Mouse (Mus musculus) large intestine, adult 2 months (tissue): ENCODE measurements around the gene Hoxb9. TPM values are rescaled to one million over a fixed set of nuclear protein-coding genes. Genes with fewer than 3 reads are reported as not detected.

Experiments used
- DNase-seq: peaks from one replicate; pipeline ENCODE4 v3.0.0-alpha.2; 2012; ENCODE audit warnings: low read depth, low spot score
- WGBS: fragments of 180-500 bp; shearing (Covaris S2); methylation state at CpG from one replicate; pipeline ENCODE4 v1.1.7; 2018; 5-methylcytosine and 5-hydroxymethylcytosine counted together
- polyA plus RNA-seq: library from polyadenylated mRNA; depleted of rRNA; stranded (reverse); fragments of >200 nt; gene quantifications from 2 replicates; pipeline ENCODE4 v1.2.3, GENCODE M21; 2012; rRNA removed

Hoxb9 gene
- polyA plus RNA-seq: 0.25 and 16.0 TPM in 2 replicates

DNA sequence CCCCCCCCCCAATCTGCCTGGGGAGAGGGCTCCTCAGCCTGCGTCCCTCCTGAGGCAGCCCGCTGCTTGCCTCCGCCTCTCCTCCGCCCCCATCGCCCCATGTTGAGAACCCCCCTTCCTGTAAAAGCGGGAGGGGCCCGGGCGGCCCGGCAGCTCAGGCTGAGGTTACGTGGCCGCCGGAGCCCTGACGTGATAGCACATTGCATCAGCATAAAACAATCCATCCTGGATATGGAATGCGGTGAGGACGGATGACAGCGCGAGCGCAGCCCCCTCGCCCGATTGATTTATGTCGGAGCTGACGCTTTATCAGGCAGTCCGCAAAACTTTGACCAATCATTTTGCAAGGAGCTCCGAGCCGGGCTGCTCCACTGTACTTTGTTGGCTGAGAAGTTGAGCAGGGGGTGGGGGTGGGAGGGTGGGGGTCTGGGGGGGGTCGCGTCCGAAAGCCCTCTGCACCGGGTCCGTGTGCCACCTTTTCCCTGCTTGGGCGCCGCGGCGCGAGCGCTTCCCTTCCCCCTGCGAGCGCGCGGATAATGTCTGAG, at the start of gene Hoxb9:
Gene Hoxb9 (plus strand): TSS at position 462 of the 545 bp plus-strand sequence.
- DNase-seq: no peak
- 1% methylated on average over 40 of the region's 40 CpGs for WGBS

DNA sequence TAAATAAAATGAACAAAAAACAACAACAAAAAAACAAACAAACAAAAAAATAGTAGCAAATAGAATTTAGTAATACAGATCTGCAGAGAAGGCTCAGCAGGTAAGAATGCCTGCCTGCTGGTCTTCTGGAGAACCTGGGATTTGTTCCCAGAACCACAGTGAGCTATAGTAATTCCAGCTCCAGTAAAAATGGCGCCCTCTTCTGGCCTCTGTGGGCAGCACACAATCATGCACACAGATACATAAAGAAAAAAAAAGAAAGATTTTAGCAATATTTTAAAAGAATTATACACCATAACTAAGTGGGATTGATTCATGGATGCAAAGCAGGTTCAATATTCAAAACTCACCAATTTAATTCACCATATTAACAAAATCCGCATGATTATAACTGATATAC, 47.4 kb upstream of the Hoxb9 start:
- WGBS: 50% methylated on average over 2 of the region's 2 CpGs
- DNase-seq: no peak

DNA sequence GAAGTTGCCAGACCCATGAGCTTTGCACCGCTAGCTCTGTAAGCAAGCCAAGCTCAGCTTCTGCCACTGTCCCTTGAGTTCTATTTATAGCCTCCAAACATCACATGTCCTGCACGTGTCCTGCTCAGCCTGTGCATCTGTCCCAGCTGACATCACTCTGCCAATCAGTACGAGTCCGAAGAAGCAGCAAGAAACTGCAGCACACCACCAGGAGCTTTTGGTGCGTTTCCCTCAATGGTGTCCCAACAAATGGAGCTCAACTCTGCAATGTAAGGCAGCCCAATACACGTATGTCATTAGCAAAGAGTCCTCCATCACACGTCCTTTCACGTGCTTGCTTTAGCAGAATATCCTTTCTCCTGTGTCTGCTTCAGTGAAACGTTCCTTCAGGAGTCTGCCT, 43.6 kb upstream of the Hoxb9 start:
- DNase-seq: no peak
- WGBS: 75% methylated on average over 9 of the region's 9 CpGs

DNA sequence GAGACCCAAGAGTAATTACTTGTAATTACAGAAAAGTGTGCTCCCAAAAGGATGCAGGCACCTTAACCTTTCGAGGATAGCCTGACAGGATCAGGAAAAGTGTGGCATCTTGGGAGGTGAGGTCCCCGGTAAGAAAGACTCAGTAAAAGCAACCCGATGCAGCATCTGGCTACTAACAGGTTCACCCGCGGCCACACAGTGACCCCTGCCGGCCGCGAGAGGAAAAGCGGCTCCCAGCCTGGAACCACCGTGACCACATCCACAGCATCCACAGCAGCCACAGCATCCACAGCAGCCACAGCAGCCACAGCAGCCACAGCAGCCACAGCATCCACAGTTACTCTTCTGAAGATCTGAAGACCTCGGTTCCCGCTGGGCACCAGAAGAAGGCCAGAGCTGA, 36.4 kb upstream of the Hoxb9 start:
- under 1% methylated on average over 12 of the region's 12 CpGs for WGBS
- peak; percentile 31 for DNase-seq

DNA sequence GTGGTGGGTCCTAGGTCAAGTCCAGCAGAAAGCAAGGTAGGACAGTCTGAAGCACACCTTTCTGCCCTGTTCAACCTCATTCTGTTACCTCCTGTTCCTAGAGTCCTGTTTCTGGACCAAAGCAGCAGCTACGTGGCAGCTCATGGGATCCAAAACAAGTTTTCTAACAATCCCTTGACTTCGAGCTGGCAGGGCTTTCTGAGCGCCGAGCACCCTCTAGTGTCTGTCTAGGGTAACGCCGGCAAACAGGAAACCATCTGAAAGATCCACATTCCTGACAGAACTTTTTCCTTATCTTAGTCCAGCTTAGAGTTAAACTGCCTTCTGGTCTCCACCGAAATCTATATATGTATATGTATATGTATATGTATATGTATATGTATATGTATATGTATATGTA, 31.0 kb upstream of the Hoxb9 start:
- peak; percentile 33 for DNase-seq
- 1% methylated on average over 7 of the region's 7 CpGs for whole genome bisulfite sequencing

DNA sequence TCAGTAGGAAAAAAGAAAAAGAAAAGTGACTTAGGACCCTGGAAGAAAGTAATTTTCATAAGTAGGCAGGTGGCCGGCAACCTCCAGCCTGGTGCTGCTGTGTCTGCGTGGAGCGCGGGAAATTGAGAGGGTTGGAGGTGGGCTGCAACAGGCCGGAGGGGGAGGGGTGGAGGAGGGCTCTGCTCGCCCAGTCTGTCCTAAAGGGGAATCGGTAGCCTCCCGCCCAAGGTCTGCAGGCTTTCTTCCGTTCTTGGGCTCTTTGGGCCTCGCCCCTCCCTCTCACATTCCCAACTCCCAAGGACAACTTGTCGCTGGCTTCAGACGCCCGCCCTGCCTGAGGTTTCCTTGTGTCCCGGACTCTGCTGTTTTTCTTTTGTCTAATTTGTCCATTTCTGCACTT, 20.4 kb upstream of the Hoxb9 start:
- WGBS: 2% methylated on average over 14 of the region's 14 CpGs
- DNase-seq: no peak

DNA sequence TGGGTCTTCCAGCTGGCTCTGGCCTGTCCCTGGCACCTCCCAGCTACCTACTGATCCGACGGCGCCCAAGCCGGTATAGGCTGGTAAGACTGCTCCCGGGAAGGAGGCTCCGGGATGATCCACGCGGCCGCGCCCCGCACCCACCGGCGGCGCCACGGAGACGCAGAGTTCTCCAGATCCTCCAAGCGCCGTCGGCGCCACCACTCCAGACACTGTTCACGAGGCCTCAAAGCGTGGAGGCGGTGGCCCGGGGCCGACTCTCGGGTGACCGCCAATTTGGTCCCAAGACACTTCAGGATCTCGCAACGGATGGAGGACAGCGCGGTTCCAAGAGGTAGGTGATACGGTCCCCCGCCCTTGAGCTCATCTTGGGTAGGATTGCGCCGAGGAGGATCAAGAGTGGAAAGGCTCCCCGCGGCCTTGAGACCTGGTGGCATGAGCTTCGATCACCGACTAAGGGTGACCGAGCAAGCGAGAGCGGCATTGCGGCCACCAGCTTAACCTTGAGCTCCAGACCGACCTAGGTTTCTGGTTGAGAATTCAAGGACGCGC, 19.7 kb upstream of the Hoxb9 start:
- WGBS: under 1% methylated on average over 46 of the region's 46 CpGs
- DNase-seq: no peak

DNA sequence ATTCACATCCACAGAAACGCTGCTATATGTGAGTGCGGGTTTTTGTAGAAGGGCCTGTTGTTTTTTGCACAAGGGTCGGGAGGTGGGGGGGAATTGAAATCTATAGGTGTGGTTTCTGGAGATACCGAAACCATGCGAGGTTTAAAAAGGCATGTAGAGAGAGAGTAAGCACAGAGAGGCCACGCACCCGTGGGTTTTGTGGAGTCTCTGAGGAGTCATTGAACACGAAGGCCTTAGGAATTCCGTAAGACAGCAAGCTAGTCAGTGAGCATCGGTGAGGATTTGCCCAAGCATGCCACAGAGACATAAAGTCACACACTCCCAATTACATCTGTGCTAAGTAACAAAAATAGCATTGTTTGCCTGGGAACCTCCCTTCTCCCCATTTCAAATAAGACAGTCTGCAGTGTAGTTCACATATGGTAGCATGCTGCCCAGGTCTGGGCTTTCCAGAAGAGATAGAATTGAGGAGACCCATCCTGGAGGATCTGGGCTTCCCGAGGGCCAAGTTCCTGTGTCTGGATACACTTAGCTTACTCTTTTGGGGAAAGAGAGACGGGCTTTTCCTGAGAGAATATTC, 18.6 kb upstream of the Hoxb9 start:
- no peak for DNase-seq
- WGBS: 11% methylated on average over 12 of the region's 12 CpGs

DNA sequence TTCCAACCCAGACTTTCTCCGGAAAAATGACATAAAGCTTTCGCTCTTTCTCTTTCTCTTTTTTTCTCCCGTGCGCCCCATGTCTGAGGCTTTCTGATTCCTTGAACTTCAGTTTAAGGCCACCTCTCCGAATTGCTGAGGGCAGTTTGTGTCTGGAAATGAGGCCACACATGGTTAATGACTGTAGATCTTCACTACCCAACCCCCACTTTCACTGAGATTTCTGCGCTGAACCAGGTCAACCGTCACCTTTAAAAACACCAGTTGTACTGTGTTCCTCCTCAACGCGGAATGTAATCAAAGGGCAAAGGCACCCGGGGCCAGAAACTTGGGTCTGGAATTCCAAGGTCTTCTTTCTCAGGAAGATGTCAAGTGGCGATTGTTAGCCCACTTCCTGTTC, 17.0 kb upstream of the Hoxb9 start:
- 3% methylated on average over 11 of the region's 11 CpGs for WGBS
- DNase-seq: peak; percentile 28

DNA sequence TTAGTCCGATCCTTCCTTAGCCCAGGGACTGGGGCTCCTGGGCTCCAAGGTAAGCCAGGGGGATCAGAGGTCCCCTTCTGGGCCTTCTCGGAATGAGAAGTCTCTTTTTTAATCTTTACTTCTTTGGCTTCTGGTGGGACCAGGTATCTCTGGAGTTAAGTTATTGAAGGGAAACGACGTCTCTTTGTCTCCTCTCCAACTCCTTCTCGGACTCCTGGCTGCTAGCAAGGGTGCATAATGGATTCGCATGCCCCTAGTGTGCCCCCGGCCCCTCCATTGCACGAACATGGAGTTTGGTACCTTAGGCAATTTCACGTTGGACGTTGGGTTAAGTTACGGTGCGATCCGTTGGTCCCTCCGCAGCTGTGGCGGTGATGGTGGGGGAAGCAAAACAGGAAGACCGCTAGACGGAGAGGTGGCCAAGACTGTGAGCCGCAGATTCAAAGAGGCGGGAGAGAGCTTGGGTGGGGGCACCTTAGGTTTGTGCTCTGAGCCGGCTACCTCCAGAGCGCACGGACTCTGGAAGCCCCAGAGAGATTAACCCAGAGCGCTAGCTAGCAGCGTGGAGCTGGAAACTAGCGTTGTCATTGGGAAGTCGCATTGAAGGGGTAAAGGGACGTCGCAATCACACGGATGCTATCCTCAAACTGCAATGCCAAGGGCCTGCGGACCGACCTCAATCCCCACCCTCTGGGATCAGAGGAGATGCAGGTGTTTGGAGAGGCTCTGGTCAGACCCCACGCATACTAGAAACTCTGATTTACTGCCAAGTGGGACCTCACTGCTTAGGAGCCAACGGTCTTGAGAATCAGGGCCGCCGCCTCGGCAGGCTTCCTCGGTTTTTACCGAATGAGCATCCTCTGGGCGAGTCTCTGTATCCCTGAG, 15.9 kb upstream of the Hoxb9 start:
- 4% methylated on average over 39 of the region's 39 CpGs for WGBS
- no peak for DNase-seq

DNA sequence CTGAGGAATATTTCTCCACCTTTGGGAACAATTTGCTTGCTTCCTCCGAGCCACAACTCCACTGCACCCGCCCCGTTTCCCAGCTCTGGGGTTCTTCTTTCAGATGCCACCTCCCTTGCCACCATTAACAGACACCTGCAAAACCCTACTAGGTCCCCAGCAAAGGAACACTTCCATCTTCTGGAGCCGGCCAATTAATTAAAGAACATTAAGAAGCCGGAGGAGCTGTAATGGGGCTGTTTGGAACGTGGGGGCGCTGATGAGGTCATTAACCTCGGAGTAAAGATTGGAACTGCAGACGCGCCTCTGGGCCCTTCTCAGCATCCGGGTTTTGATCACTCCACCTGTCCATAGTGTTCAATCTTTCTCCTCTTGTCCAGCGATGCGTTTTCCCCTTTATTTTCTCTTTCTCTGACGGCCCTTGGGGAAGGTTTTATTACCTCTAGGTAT, 15.2 kb upstream of the Hoxb9 start:
- DNase-seq: no peak
- WGBS: 9% methylated on average over 14 of the region's 14 CpGs

DNA sequence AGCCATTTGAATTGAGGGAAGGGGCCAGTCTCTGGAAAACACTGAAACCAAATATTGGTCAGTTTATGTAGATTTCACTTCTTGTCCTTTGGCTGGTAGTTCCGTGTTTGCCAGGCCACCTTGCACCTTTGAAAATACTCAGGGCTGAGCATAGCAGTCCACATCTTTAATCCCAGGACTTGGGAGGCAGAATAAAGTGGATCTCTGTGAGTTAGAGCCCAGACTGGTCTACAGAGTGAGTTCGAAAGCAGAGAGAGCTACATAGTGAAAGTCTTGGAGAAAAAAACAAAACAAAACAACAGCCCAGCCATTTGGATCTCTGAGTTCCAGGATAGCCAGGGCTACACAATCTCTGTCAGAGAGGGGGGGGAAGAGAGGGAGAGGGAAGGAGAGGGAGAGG, 14.1 kb upstream of the Hoxb9 start:
- 25% methylated on average over 2 of the region's 2 CpGs for WGBS
- no peak for DNase-seq

DNA sequence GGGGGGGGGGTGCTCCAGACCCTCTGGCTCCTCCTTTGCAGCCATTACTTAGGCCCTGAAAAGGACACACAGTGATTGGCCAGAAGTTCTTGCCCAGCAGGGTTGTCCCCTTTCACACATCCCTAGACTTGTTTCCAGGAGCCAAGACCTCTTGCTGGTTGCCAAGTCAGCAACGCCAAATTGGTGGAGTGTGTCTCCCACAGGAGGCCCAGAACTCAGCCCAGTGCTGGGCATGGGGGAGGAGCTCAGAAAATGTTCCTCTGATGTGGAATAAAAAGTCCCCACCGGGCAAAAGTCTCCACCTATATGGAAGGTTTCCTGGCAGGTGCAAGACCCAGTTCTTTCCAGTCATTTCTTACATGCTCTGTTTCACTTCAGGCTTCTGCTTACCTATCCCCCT, 12.2 kb upstream of the Hoxb9 start:
- 11% methylated on average over 2 of the region's 2 CpGs for WGBS
- no peak for DNase-seq

DNA sequence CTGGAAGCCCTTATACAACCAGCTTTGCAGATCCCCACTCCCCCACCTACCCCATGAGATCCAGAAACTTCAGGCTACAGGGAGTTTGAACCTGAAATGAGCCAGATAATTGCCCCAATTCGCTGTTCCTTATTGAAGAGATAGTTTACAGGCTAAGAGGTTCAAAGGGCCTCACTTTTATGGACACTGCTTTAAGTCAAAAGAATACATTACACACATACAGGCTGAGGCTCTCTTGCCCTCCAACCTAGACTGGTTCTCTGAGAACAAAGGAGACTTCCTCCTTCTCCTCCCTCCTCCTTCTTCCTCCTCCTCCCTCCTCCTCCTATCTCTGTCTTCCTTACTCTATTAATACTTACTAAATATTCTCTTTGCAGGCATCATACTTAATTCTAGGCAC, 11.7 kb upstream of the Hoxb9 start:
- WGBS: 0% methylated on average over 1 of the region's 1 CpGs
- peak; percentile 71 for DNase-seq

DNA sequence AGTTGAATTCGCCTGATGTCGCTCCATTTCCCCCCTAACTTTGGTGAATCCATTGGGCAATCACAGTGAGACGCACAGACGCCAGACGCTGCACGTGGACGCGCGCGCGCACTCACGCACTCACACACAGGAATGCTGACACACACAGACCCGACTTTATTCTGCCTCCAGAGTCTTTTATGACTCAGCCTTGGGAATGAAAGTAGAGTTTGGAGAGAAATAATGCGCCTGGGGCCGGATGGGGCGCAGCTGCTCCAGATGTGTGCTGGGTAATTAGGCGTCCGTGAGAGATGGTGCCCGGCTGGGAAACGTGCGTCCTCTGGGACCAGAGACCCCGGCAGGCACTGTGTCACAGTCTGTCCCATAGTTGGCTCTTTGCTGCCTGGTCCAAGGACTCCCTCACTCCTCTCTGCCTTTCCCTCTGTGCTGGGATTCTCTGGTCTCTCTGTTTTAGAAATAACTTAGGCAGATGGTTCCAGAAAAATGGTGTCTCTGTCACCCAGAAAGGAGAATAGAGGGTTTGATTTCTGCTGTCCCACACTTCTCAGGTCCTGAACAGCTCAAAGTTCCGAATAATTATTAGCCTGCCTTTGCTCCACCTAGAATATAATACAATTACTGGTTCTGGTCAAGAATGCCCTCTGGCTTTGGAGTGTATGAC, 10.8 kb upstream of the Hoxb9 start:
- DNase-seq: peak; percentile 48
- WGBS: 6% methylated on average over 23 of the region's 23 CpGs

DNA sequence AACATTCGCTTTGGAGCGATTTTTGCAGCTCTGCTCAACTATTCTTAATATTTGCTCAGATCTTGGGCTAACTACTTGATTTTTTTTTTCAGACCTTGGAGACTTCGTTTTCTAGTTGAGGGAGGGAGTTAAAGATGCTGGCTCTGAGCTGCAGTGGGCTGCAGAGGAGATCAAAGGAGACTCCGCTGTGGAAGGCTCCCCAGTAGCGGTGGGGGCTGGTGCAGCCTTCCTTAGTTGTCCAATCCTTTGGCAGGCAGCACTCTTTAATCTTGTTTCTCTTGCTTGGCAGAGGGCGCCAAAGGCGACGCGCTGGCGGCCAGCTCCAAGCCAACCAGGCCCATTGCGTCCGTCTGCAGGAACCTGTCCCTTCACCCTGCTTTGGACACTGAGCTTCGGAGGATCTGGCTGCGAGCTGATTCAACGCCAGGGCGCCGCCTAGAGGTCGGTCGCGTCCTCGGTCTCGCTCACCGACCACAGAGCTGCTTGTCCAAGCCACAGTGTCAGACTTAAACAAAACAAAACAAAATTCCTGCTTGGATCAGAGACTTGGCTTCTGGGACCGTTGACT, 9.8 kb upstream of the Hoxb9 start:
- DNase-seq: peak; percentile 67

DNA sequence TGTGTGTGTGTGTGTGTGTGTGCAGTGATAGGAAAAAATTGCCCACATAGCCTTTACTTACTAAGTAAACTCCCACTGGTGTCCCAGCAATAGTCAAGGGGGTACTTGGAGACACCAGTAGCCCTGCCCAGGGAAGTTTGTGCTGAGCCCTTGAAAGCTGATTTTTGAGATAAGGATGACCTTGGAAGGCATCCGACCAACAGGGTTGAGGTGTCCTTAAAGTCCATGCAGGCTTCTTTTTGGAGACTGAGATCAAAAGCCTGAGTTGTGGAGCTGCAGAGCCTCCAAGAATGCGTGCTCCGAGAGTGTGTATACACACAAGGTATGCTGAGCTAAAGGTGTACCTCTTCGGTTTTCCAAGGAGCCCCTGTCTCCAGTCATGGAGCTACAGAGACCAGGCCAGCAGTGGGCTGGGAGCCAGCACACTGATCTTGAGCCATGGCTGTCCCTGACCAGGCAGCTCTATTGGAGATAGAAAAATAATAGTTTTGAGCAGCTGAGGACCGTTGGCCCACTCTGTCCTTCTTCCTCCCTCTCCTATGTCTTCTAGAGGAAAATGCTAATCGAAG, 8.9 kb upstream of the Hoxb9 start:
- DNase-seq: no peak
- WGBS: 18% methylated on average over 6 of the region's 6 CpGs

More for the DNA sequence above, 9.8 kb upstream of the Hoxb9 start:
- 3% methylated on average over 24 of the region's 24 CpGs for WGBS

DNA sequence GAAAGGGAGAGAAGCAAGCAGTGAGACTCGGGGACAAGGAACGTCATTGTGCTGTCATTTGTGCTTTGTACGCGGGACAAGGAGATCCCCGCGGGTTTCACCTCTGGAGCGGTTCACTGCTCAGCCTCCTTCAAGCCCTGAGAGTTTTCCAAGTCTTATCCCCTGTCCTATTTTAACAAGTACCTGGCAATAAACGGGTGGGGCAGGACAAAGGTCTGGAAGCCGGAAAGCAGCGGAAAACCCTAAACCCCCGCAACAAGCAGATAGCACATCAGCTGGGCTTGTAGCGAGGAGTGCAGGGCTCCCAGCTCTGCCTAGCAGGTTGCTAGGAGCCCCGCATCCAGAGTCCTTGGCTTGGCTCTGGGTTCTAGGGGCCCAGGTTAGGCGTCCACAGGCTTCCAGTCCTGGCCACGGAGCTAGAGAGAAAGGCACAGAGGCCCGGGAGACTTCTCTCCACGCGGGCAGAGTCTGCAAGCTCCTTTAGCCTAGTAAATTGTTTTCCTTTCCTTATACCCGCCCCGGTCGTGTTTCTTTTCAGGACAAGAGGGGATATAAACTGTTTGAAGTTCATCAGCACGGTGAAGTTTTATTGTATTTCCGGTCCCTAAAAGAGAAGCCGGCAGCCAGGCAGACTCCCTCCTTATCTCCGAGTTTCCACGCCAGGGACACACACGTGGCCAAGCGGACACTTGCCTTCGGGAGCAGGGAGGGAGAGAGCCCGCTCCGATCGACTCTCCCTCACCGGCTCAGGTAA, 7.4 kb upstream of the Hoxb9 start:
- 8% methylated on average over 33 of the region's 33 CpGs for WGBS
- DNase-seq: no peak
